Mouse (Mus musculus) hindbrain, postnatal 0 days (tissue): ENCODE results near the gene Pcid2. TPM values are rescaled to one million over a fixed set of nuclear protein-coding genes. Genes with fewer than 3 reads are reported as not detected.

Experiments used
- ATAC-seq: fragments of 200-750 bp; cut with Nextera tagmentation; 2 replicates; pipeline ENCODE4 v1.8.0; 2017; ENCODE audit warnings: mild to moderate bottlenecking, moderate TSS enrichment, moderate library complexity
- DNase-seq: peaks from one replicate; pipeline ENCODE4 v3.0.0-alpha.2; 2015; ENCODE audit warnings: low spot score
- H3K27ac ChIP-seq: fragments of 300-500 bp; sonication (generic); 2 replicates; pipeline ENCODE4 v1.5.1; 2014; ENCODE audit warnings: mild to moderate bottlenecking
- H3K27me3 ChIP-seq: fragments of 300-500 bp; sonication (generic); 2 replicates; pipeline ENCODE4 v1.6.1; 2014; ENCODE audit warnings: low read length, mixed read lengths; ENCODE audit not compliant: insufficient read depth
- H3K36me3 ChIP-seq: fragments of 300-500 bp; sonication (generic); 2 replicates; pipeline ENCODE4 v1.6.1; 2014; ENCODE audit warnings: low read length, mixed read lengths; ENCODE audit not compliant: insufficient read depth
- H3K4me1 ChIP-seq: fragments of 300-500 bp; sonication (generic); 2 replicates; pipeline ENCODE4 v1.6.1; 2014; ENCODE audit warnings: antibody characterized with exemption, low read length, mixed read lengths; ENCODE audit not compliant: insufficient read depth
- H3K4me2 ChIP-seq: fragments of 300-500 bp; sonication (generic); 2 replicates; pipeline ENCODE4 v1.6.1; 2014; ENCODE audit warnings: low read depth, mild to moderate bottlenecking, low read length, moderate library complexity, mixed read lengths
- H3K4me3 ChIP-seq: fragments of 300-500 bp; sonication (generic); 2 replicates; pipeline ENCODE4 v1.5.1; 2014; ENCODE audit warnings: low read length
- H3K9ac ChIP-seq: fragments of 300-500 bp; sonication (generic); replicated peaks from 2 replicates; pipeline ENCODE4 v1.6.1; 2014; ENCODE audit warnings: mild to moderate bottlenecking, low read length, moderate library complexity, mixed read lengths
- H3K9me3 ChIP-seq: fragments of 300-500 bp; sonication (generic); 2 replicates; pipeline ENCODE4 v1.6.1; 2016; ENCODE audit warnings: low read length, mixed read lengths
- CTCF ChIP-seq: IDR thresholded peaks from 2 replicates; pipeline ENCODE4 v1.5.1; 2016; ENCODE audit warnings: antibody characterized with exemption, control low read depth, low read depth
- WGBS: fragments of 180-500 bp; shearing (Covaris S2); extraction: QIAGEN DNeasy Blood & Tissue Kit; methylation state at CpG from one replicate; pipeline ENCODE4 v1.1.7; 2014; 5-methylcytosine and 5-hydroxymethylcytosine counted together
- polyA plus RNA-seq: library from polyadenylated mRNA; unstranded; fragments of >200 nt; fragmentation: Nextera tagmentation; extraction: Ambion mirVana; gene quantifications from 2 replicates; pipeline ENCODE4 v1.2.1, GENCODE M21; 2015
- total RNA-seq: library from RNA; depleted of rRNA; stranded (reverse); fragments of >200 nt; gene quantifications from 2 replicates; pipeline ENCODE4 v1.2.3, GENCODE M21; 2014; rRNA removed

Gene Pcid2
- total RNA-seq: 28.6 and 29.1 TPM in 2 replicates
- polyA plus RNA-seq: 29.3 and 31.5 TPM in 2 replicates

DNA sequence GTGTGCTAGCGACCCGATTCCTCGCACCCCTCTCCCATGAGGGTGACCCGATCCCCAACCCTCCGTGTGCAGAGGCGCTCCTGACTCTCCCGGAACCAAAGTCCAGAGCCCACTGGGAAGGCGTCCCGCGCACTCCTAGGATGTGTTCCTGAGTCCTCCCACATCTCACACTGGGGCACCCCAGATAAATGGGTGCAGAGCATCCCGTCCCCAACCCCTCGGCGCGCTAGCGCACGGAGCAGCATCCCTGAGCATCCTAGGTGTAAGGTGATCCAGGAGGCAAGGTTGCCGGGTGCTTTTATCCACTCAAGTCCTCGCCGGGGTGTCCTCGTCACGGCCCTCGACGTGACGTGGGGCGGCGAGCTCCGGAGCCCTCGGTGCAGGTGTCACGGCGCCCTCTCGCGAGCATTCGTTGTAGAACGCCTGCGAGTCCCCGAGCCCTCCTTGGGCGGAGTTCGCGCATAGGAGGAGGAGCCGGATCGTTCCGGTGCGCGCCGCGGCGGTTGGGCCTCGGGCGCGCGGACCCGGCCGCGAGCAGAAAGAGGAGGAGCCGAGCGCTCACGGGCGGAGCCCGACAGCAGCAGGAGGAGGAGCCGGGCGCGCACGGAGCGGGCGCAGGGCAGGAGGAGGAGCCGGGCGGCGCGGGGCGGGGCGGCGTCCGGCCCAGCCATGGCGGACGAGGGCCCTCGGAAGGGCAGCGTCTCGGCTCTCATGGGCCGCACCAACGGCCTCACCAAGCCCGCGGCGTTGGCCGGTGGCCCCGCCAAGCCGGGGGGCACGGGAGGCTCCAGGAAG is at the start of gene Pcid2, which contains the start of gene Cul4a:
TSS of gene Pcid2 (minus strand) at position 373 of the 795 bp plus-strand sequence.
TSS of gene Cul4a (plus strand) at position 535 of the 795 bp plus-strand sequence.
- H3K4me1 ChIP-seq: peaks cover 7% of the 10 kb centered on the region
- H3K4me3 ChIP-seq: peak within 1 kb of the TSS; percentile 78
- peak within 1 kb of the TSS; percentile 86 for H3K9ac ChIP-seq
- ATAC-seq (peak; percentile 95), DNase-seq (peak; percentile 99)
- peak within 1 kb of the TSS; percentile 92 for H3K27ac ChIP-seq
- peak; percentile 71 for TF ChIP-seq CTCF
- 2% methylated on average over 86 of the region's 87 CpGs for WGBS
- H3K9me3 ChIP-seq: no peaks in the 10 kb centered on the region
- peak within 1 kb of the TSS; percentile 97 for H3K4me2 ChIP-seq
- no peaks in the 10 kb centered on the region for H3K27me3 ChIP-seq
- H3K36me3 ChIP-seq: no peaks in the 10 kb centered on the region

- ATAC-seq (no peak), DNase-seq (no peak)
- no peak for TF ChIP-seq CTCF
- Histone ChIP-seq H3K9ac (no peak overlapping the region), H3K36me3 (peaks cover 3% of the 10 kb centered on the region; the same call in 1 of the 2 replicates), H3K27ac (no peak overlapping the region), H3K27me3 (no peaks in the 10 kb centered on the region), H3K4me1 (no peaks in the 10 kb centered on the region), H3K4me3 (no peak overlapping the region), H3K4me2 (no peak overlapping the region), H3K9me3 (no peaks in the 10 kb centered on the region)
- 83% methylated on average over 9 of the region's 9 CpGs for WGBS
These were observed 48.8 kb upstream of the Pcid2 start for GRCm38 (mm10) chr8:13154099-13154498.

- H3K9ac ChIP-seq: no peak overlapping the region
- H3K4me3 ChIP-seq: no peak overlapping the region
- DNase-seq (no peak), ATAC-seq (no peak)
- H3K27ac ChIP-seq: no peak overlapping the region
- peaks cover 19% of the 10 kb centered on the region; the same call in 1 of the 2 replicates for H3K36me3 ChIP-seq
- no peak for TF ChIP-seq CTCF
- H3K4me2 ChIP-seq: no peak overlapping the region
- H3K4me1 ChIP-seq: no peaks in the 10 kb centered on the region
- 94% methylated on average over 2 of the region's 2 CpGs for WGBS
- H3K9me3 ChIP-seq: no peaks in the 10 kb centered on the region
- H3K27me3 ChIP-seq: no peaks in the 10 kb centered on the region
These were observed 45.7 kb upstream of the Pcid2 start for GRCm38 (mm10) chr8:13150929-13151328.

GRCm38 (mm10) chr8:13149866-13150265 is 44.6 kb upstream of the Pcid2 start:
- 62% methylated on average over 5 of the region's 5 CpGs for WGBS
- peaks cover 30% of the 10 kb centered on the region for H3K36me3 ChIP-seq
- no peak for TF ChIP-seq CTCF
- H3K4me1 ChIP-seq: no peaks in the 10 kb centered on the region
- no peak overlapping the region for H3K9ac ChIP-seq
- ATAC-seq: no peak
- no peak overlapping the region for H3K4me3 ChIP-seq
- H3K27ac ChIP-seq: no peak overlapping the region
- H3K27me3 ChIP-seq: no peaks in the 10 kb centered on the region
- DNase-seq: no peak
- no peaks in the 10 kb centered on the region for H3K9me3 ChIP-seq
- no peak overlapping the region for H3K4me2 ChIP-seq

DNA sequence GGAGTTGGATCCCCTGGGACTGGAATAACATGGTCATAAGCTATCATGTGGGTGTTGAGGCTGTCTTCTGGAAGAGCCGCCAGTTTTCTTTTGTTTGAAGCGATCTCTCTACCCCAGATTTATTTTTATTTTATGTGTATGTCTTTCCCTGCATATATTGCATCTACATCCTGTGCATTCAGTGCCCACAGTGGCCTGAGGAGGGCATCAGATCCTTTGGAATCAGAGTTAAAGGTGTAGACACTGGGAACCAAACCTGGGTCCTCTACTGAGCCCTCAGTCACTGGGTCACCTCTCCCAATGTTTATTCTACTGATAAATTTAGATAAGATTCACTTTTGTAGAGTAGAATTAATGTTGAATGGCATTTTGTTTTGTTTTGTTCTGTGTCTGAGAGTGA is 44.0 kb upstream of the Pcid2 start:
- H3K9me3 ChIP-seq: no peaks in the 10 kb centered on the region
- WGBS: 92% methylated on average over 2 of the region's 2 CpGs
- H3K4me2 ChIP-seq: no peak overlapping the region
- no peak for DNase-seq
- H3K27me3 ChIP-seq: no peaks in the 10 kb centered on the region
- peaks cover 31% of the 10 kb centered on the region for H3K36me3 ChIP-seq
- no peaks in the 10 kb centered on the region for H3K4me1 ChIP-seq
- peak; percentile 10; the same call in 1 of the 2 replicates for TF ChIP-seq CTCF
- no peak overlapping the region for H3K9ac ChIP-seq
- ATAC-seq: no peak
- no peak overlapping the region for H3K27ac ChIP-seq
- no peak overlapping the region for H3K4me3 ChIP-seq

DNA sequence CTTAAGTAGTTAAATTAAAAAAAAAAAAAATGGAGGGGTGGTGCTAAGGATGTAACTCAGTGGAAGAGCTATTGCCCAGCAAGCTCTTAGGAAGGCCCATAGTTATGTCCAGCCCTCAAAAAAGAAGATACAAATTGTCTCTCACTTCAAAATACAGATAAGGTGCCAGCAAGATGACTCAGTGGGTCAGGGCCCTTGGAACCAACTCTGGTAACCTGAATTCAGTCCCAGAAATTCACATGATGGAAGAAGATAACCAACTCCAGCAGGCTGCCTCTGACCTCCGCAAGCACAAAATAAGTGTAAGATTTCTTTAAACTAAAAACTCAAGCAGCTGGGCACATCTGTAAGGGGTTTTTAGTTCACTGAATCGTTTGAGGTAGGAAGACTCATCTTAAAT is 43.2 kb upstream of the Pcid2 start:
- ATAC-seq: no peak
- no peak for TF ChIP-seq CTCF
- Histone ChIP-seq H3K9me3 (no peaks in the 10 kb centered on the region), H3K9ac (no peak overlapping the region), H3K4me2 (no peak overlapping the region), H3K27me3 (no peaks in the 10 kb centered on the region), H3K27ac (no peak overlapping the region), H3K36me3 (peaks cover 33% of the 10 kb centered on the region), H3K4me3 (no peak overlapping the region), H3K4me1 (no peaks in the 10 kb centered on the region)
- WGBS: 98% methylated on average over 2 of the region's 2 CpGs
- no peak for DNase-seq

DNA sequence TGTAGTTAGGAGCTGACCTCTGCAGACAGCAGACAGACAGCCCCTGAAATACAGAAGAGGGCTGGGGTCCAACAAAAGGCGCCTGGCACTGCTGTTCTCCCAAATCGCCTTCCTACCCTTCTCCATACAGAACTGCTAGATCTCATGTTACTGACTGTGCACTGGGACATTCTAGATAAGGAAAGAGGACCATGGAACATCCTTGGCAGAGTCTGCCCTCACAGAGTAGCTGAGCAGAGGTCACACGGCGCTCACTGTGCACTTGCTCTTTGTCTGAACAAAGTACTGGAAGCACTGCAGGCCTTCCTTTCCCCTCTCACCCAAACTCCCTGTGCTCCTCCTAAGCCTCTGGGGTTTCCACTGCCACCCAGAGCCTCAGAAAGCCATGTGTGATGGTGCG is 36.4 kb upstream of the Pcid2 start:
- no peak overlapping the region for H3K9ac ChIP-seq
- H3K9me3 ChIP-seq: no peaks in the 10 kb centered on the region
- H3K36me3 ChIP-seq: peaks cover 88% of the 10 kb centered on the region
- ATAC-seq: no peak
- H3K4me2 ChIP-seq: no peak overlapping the region
- no peak overlapping the region for H3K27ac ChIP-seq
- no peak for DNase-seq
- WGBS: 92% methylated on average over 5 of the region's 5 CpGs
- no peak for TF ChIP-seq CTCF
- H3K4me1 ChIP-seq: no peaks in the 10 kb centered on the region
- no peaks in the 10 kb centered on the region for H3K27me3 ChIP-seq
- no peak overlapping the region for H3K4me3 ChIP-seq
